Mouse (Mus musculus): ENCODE results near the gene Pced1a. TPM values are rescaled to one million over a fixed set of nuclear protein-coding genes. Genes with fewer than 3 reads are reported as not detected.

The Pced1a gene
- polyA plus RNA-seq, 1 experiment from 2014 or later: 10.1 TPM

DNA sequence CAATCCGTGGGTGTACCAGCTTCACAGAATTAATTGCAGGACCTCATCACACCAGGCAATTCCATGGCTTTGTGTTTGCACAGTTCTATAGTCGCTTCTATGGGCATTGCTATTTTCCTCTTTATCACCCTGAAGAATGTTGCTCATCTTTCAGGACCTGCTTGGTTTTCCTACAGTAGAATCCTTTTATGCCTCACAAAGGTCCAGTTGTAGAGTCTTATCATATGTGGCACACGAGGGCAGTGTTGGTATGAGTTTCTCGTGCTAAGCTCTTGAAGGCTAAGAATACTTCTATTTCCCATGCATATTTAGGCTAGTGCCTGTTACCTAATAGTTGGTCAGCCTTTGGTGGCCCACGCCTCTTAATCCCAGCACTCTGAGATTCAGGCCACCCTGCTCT, 611 bp upstream of the Pced1a start:
- Histone ChIP-seq H3K4me1 (replicated peaks; ENCODE audit: control insufficient read depth, insufficient read depth, low read length) (peaks cover 6% of the 10 kb centered on the region; the same call in 1 of the 2 replicates), H3K4me2 (ENCODE audit: low read length) (peak overlapping the region; percentile 92), H3K9me3 (ENCODE audit: control insufficient read depth, low read length) (no peaks in the 10 kb centered on the region), H3K4me3 (ENCODE audit: low read depth, low read length) (peak overlapping the region; percentile 56), H3K27ac (ENCODE audit: low read depth) (0 out of 2 replicates have a peak overlapping the region, but pooled peaks have one; percentile 88), H3K9ac (ENCODE audit: low read length) (peak overlapping the region; percentile 64), H3K36me3 (ENCODE audit: control insufficient read depth, insufficient read depth, low read length) (0 out of 2 replicates have a peak, but pooled peaks cover 13% of the 10 kb centered on the region), H3K27me3 (replicated peaks; ENCODE audit: control insufficient read depth, insufficient read depth, low read length) (no peaks in the 10 kb centered on the region)
- 40% methylated on average over 5 of the region's 5 CpGs for WGBS
- no peak for ATAC-seq (replicated peaks; ENCODE audit: low FRiP score, low TSS enrichment, low read depth)
- DNase-seq (ENCODE audit: low spot score): no peak

DNA sequence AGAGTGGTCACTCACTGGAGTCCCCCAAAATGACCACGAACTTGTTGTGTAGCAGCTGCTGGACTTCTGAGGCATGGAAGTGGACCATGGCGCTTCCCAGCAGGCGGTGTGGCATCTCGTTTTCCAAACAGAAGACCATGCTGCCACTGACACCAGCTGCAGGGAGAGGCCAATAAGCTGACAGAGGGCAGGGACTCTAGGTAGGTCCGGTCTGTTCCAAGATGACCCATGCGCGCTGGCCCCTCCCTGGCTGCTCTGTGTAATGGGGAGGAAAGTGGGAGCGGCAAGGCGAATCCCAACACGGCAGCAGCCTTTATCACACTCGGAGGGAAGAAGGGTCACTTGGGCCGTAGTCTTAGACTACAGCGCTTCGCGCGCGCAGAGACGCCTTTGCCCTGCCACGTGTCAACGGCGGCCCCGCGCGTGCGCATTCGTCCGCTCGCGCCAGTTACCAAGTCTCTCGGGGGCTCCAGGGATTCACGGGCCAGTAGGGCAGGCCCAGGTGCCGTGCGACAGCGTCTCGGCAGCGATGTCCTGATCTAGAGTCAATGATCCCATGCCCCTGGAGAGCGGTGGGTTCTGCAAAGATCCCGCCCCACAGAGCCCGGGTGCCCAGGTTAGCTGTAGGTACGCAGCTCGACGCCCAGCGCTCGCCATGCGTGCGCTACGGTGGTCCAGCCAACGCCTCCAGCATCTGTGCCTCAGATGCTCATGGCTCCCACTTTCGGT, 940 bp downstream of the Pced1a start:
- Histone ChIP-seq H3K9ac (ENCODE audit: low read length) (peak overlapping the region; percentile 64), H3K27ac (ENCODE audit: low read depth) (peak overlapping the region; percentile 88), H3K27me3 (replicated peaks; ENCODE audit: control insufficient read depth, insufficient read depth, low read length) (no peaks in the 10 kb centered on the region), H3K4me3 (ENCODE audit: low read depth, low read length) (peak overlapping the region; percentile 56), H3K4me2 (ENCODE audit: low read length) (peak overlapping the region; percentile 92), H3K9me3 (ENCODE audit: control insufficient read depth, low read length) (no peaks in the 10 kb centered on the region), H3K36me3 (ENCODE audit: control insufficient read depth, insufficient read depth, low read length) (peaks cover 18% of the 10 kb centered on the region), H3K4me1 (replicated peaks; ENCODE audit: control insufficient read depth, insufficient read depth, low read length) (peaks cover 6% of the 10 kb centered on the region; the same call in 1 of the 2 replicates)
- DNase-seq (ENCODE audit: low spot score) (no peak), ATAC-seq (replicated peaks; ENCODE audit: low FRiP score, low TSS enrichment, low read depth) (peak; percentile 67)
- 14% methylated on average over 49 of the region's 49 CpGs for WGBS

DNA sequence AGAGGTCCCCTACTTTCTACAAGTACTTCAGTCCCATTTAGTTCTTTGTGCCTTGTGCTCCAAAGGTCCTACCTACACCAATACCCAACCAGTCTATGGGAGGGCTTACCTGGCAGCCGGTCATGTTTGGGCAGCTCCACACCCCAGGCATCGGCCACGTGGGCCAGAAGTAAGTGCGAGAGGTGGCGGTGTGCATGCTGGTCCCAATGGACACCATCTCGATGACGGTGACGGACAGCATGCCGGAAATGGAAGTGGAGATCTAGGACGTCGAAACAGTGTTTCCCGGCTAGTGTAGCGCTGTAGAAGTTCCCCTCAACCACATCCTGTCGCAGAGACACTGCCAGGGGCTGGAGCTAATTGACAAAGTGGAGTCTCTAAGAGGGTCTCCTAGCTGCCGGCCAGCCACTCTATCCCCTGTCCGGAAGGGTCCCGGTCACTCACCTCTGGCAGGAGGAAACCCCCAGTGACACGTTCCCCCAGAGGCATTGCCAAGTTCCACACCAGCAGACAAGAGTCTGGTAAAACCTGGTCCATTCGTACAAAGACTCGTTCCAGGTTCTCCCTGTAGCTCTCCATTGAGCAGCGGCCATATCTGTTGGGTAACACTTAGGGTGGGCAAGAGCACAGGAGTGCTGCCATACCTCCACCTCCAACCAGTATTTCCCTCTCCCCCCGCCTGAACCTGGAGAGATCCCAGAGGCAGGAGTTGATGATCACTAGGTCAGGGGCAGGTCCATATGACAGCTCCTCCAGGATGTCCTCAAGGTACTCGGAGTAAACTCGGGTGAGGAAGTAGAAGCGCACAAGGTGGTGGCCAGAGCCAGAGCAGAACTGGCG, 2.5 kb downstream of the Pced1a start:
- 95% methylated on average over 26 of the region's 26 CpGs for WGBS
- DNase-seq (ENCODE audit: low spot score): no peak
- peaks cover 21% of the 10 kb centered on the region for H3K36me3 ChIP-seq (ENCODE audit: control insufficient read depth, insufficient read depth, low read length)
- no peak for ATAC-seq (replicated peaks; ENCODE audit: low FRiP score, low TSS enrichment, low read depth)
- no peaks in the 10 kb centered on the region for H3K27me3 ChIP-seq (replicated peaks; ENCODE audit: control insufficient read depth, insufficient read depth, low read length)
- no peak overlapping the region for H3K9ac ChIP-seq (ENCODE audit: low read length)
- no peak overlapping the region for H3K4me2 ChIP-seq (ENCODE audit: low read length)
- no peak overlapping the region for H3K27ac ChIP-seq (ENCODE audit: low read depth)
- no peaks in the 10 kb centered on the region for H3K9me3 ChIP-seq (ENCODE audit: control insufficient read depth, low read length)
- H3K4me3 ChIP-seq (ENCODE audit: low read depth, low read length): no peak overlapping the region
- H3K4me1 ChIP-seq (replicated peaks; ENCODE audit: control insufficient read depth, insufficient read depth, low read length): peaks cover 6% of the 10 kb centered on the region; the same call in 1 of the 2 replicates

DNA sequence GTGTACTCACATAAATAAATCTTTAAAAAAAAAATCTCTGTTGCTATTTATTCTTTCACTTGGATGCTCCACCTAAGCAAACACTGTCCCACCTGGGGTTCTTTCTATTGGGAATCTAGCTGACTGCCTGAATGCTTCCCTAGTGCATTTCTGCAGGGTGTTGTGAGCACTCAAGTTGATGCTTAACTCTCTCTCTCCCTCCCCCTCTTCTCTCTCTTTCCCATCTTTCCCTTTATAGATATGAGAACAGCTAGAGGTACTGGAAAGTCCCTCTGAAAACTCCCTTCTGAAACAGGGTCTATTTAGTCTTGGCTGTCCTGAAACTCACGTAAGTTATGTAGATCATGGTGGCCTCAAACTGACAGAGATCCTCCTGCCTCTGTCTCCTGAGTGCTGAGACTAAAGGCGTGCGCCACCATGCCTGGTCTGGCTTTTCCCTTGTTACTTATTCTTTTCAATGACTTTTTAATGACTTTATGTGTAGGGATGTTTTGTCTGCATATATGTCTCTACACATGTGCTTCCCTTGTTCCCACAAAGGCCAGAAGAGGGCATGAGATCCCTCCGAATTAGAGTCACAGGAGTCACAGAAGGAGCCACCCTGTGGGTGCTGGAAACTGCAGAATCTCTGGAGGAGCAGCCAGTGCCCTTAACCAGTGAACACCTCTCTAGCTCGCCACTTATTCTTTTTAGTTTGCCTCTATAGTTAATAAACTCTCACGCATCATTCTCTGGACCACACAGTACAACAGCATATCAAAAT, 10.2 kb downstream of the Pced1a start:
- no peaks in the 10 kb centered on the region for H3K9me3 ChIP-seq (ENCODE audit: control insufficient read depth, low read length)
- ATAC-seq (replicated peaks; ENCODE audit: low FRiP score, low TSS enrichment, low read depth) (no peak), DNase-seq (ENCODE audit: low spot score) (no peak)
- no peaks in the 10 kb centered on the region for H3K4me1 ChIP-seq (replicated peaks; ENCODE audit: control insufficient read depth, insufficient read depth, low read length)
- H3K9ac ChIP-seq (ENCODE audit: low read length): no peak overlapping the region
- no peaks in the 10 kb centered on the region for H3K27me3 ChIP-seq (replicated peaks; ENCODE audit: control insufficient read depth, insufficient read depth, low read length)
- H3K4me2 ChIP-seq (ENCODE audit: low read length): no peak overlapping the region
- no peak overlapping the region for H3K27ac ChIP-seq (ENCODE audit: low read depth)
- no peak overlapping the region for H3K4me3 ChIP-seq (ENCODE audit: low read depth, low read length)
- H3K36me3 ChIP-seq (ENCODE audit: control insufficient read depth, insufficient read depth, low read length): peaks cover 10% of the 10 kb centered on the region
- WGBS: 79% methylated on average over 6 of the region's 6 CpGs

DNA sequence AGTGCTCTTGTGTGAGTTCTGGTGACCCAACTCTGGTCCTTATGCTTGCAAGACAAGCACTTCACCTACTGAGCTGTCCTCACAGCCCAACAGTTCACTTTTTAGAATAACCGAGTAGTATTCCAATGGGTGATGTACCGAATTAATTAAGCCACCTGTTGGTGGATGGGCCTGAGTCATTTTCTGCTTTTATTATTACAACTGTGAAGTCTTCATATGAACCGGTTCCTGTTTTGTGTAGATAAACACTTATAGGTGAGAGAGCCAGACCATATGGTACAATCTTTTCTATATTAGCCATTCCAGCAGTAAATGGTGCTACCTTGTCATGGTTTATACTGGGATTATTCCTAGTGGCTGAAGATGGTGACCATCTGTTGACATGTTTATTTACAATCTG, 11.7 kb downstream of the Pced1a start:
- no peak for DNase-seq (ENCODE audit: low spot score)
- no peaks in the 10 kb centered on the region for H3K36me3 ChIP-seq (ENCODE audit: control insufficient read depth, insufficient read depth, low read length)
- no peak overlapping the region for H3K27ac ChIP-seq (ENCODE audit: low read depth)
- no peak overlapping the region for H3K4me2 ChIP-seq (ENCODE audit: low read length)
- no peaks in the 10 kb centered on the region for H3K9me3 ChIP-seq (ENCODE audit: control insufficient read depth, low read length)
- H3K4me3 ChIP-seq (ENCODE audit: low read depth, low read length): no peak overlapping the region
- no peak overlapping the region for H3K9ac ChIP-seq (ENCODE audit: low read length)
- WGBS: 76% methylated on average over 3 of the region's 3 CpGs
- H3K4me1 ChIP-seq (replicated peaks; ENCODE audit: control insufficient read depth, insufficient read depth, low read length): no peaks in the 10 kb centered on the region; the same call in 1 of the 2 replicates
- no peaks in the 10 kb centered on the region for H3K27me3 ChIP-seq (replicated peaks; ENCODE audit: control insufficient read depth, insufficient read depth, low read length)
- no peak for ATAC-seq (replicated peaks; ENCODE audit: low FRiP score, low TSS enrichment, low read depth)

DNA sequence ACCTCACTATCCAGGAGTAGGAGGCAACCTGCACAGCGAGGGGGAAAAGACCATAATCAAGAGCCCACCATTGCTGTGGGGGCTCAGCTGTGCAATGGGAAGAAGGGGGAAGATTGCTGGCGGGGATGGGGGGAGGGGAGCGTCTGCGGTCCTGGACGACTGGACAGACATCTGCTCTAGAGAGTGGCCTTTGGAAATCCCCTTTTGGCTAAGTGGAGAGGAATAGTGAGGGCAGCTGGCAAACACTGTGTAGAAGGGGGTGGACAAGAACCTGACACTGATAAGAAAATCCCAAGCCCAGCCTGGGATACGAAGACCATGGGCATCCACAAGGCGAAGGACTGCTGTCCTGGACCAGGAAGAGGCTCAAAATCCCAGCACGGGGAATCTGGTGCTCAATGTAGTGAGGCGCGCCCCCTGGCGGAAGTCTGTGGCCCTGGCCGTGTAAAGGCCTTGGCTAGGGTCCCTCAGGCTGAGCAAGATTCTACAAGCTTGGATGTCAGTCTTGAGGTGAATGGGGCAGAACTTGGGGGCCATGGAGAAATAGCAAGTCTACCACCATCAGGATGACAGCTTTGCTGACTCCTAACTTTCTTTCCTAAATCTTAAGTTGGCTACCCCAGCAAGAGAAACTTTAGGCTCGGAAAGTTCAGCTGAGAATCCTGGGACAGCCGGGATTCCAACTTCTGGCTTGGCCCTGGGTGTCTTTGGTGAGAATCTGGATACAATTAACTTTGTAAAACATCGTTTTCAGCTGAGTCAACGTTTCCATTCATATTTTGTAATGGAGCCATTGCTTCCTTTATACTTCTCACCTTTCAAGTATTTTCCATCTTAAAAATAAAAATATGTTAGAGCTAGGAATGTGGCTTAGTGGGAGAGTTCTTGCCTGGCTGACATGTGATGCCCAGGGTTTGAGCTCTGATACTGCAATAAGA, 12.7 kb downstream of the Pced1a start:
- ATAC-seq (replicated peaks; ENCODE audit: low FRiP score, low TSS enrichment, low read depth) (0 out of 2 replicates have a peak, but pooled peaks have one; percentile 76), DNase-seq (ENCODE audit: low spot score) (peak; percentile 93)
- H3K4me2 ChIP-seq (ENCODE audit: low read length): no peak overlapping the region
- no peak overlapping the region for H3K4me3 ChIP-seq (ENCODE audit: low read depth, low read length)
- H3K27me3 ChIP-seq (replicated peaks; ENCODE audit: control insufficient read depth, insufficient read depth, low read length): no peaks in the 10 kb centered on the region
- WGBS: 35% methylated on average over 16 of the region's 16 CpGs
- no peaks in the 10 kb centered on the region for H3K9me3 ChIP-seq (ENCODE audit: control insufficient read depth, low read length)
- no peaks in the 10 kb centered on the region; the same call in 1 of the 2 replicates for H3K4me1 ChIP-seq (replicated peaks; ENCODE audit: control insufficient read depth, insufficient read depth, low read length)
- no peak overlapping the region for H3K27ac ChIP-seq (ENCODE audit: low read depth)
- H3K9ac ChIP-seq (ENCODE audit: low read length): no peak overlapping the region
- H3K36me3 ChIP-seq (ENCODE audit: control insufficient read depth, insufficient read depth, low read length): no peaks in the 10 kb centered on the region

DNA sequence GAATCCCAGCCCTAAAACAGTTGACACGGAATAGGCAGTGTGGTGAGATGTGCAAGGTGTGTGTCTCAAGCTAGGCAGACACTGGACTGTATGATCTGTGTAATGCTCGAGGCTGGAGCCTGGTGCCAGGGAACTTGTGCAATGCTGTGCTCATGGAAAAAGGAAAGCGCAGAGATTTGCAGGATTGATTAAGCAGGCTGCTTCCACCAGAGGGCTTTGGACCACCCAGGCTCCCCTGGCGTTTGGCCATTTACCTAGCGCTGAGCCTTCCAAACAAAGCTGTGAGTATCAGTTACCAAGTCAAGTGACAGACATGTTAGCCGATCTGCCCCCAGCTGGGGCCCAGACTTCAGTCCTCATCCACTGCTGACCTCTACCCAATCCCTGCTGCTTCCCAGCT, 16.3 kb downstream of the Pced1a start:
- 14% methylated on average over 6 of the region's 6 CpGs for WGBS
- Histone ChIP-seq H3K9ac (ENCODE audit: low read length) (no peak overlapping the region), H3K4me1 (replicated peaks; ENCODE audit: control insufficient read depth, insufficient read depth, low read length) (no peaks in the 10 kb centered on the region; the same call in 1 of the 2 replicates), H3K4me2 (ENCODE audit: low read length) (no peak overlapping the region), H3K36me3 (ENCODE audit: control insufficient read depth, insufficient read depth, low read length) (no peaks in the 10 kb centered on the region), H3K27ac (ENCODE audit: low read depth) (no peak overlapping the region), H3K9me3 (ENCODE audit: control insufficient read depth, low read length) (no peaks in the 10 kb centered on the region), H3K27me3 (replicated peaks; ENCODE audit: control insufficient read depth, insufficient read depth, low read length) (no peaks in the 10 kb centered on the region), H3K4me3 (ENCODE audit: low read depth, low read length) (no peak overlapping the region)
- DNase-seq (ENCODE audit: low spot score) (peak; percentile 57), ATAC-seq (replicated peaks; ENCODE audit: low FRiP score, low TSS enrichment, low read depth) (no peak)
